Mouse (Mus musculus): ENCODE measurements around the gene Hpcal1.

DNA sequence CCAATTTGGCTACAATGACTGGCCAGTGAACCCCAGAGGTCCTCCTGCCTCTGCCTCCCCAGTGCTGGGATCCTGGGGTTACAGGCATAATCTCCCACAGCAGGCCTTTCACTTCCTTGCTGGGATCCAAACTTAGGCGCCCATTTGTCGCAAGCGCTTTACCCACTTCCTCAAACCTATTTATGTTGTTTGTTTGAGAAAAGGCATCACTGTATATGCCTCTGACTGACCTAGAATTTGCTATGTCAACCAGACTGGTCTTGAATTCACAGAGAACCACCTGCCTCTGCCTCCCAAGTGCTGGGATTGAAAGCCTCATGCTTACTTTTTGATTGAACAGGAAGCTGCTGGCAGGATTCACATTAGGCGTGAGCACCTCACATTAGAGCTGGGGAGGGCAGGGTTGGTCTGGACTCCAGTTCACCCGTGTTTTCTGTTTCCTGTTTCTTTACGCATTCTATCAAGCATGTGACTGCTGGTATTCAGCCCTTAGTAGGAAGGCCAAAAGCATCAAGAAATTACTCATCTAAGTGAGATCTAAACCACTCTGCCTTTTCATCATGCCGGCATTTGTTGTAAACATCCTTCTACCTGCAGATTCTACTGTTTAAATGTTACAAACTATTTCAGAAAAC is 33.0 kb upstream of the Hpcal1 start:
- TF ChIP-seq CTCF (IDR thresholded peaks at IDR 0.05; ENCODE audit: extremely low read depth, insufficient read length, insufficient replicate concordance, low read depth, low read length): no peak
- no peak for TF ChIP-seq POLR2A (IDR thresholded peaks at IDR 0.05; ENCODE audit: low read depth, low read length)
